Mouse (Mus musculus): ENCODE data around the gene Tsnax. TPM values are rescaled to one million over a fixed set of nuclear protein-coding genes. Genes with fewer than 3 reads are reported as not detected.

The Tsnax gene
- polyA plus RNA-seq (2014; fragmentation: Illumina TruSeq; extraction: RNeasy Lipid Tissue Mini Kit (QIAGEN cat#74804); ENCODE audit: low read depth, low replicate concordance), result 74.2 TPM

GRCm38 (mm10) chr8:125012695-125013627, at the start of gene Tsnax:
Gene Tsnax, plus strand, starts transcription at chr8:125012997.

DNA sequence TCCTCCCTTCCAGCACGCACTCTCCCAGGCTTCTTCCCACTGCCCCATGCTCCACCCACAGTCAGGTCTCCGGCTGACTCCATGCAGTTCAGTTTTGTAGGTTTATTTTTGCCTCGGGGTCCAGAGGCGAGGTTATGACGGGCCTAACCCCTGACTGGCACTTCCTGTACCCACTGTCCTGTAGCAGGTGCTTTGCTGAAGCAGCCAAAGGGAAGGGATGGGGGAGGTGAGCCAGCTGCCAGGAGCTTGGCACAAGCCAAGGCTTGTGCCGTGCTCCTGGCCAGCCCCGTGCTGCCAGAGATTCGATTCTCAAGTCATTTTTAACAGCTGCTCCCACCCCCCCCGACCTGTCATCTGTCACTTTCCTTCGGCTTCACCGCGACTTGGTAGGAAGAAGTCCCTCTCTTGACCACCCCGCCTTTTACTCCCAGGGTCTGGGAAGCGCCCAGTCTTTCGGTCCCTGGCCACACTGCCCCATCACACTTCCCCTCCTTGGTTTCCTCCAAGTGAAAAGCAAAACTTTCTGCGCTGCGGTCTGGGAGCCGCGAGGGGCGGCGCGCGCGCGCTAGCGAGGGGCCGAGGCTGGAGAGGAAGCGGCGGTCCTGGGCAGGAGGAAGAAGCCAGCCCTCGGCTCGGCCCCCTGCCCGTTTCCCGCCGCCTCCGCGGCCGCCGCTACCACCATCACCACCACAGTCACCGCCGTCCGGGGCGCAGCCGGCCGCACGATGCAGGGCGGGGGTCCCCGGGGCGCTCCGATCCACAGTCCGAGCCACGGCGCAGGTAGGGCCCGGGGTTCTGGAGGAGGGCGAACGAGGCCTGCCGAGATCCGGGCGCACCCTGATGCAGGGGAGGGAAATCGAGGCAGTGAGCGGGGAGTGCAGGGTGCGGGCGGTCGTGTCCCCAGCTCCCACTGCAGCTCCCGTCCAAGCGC, 41.0 kb downstream of the Tsnax start, which contains the start of gene Disc1:
Gene Disc1, plus strand, starts transcription at position 691 of the 931 bp plus-strand sequence.

Other genes starting within 250 kb of the Tsnax start
- 1.1 TPM for gene Trim67, start 219.9 kb upstream of the Tsnax start, polyA plus RNA-seq (2014; fragmentation: Illumina TruSeq; extraction: RNeasy Lipid Tissue Mini Kit (QIAGEN cat#74804); ENCODE audit: low read depth, low replicate concordance)
- 230 TPM for gene Gnpat, start 150.0 kb upstream of the Tsnax start, polyA plus RNA-seq (2014; fragmentation: Illumina TruSeq; extraction: RNeasy Lipid Tissue Mini Kit (QIAGEN cat#74804); ENCODE audit: low read depth, low replicate concordance)
- 72.8 TPM for gene 2810004N23Rik, start 149.9 kb upstream of the Tsnax start, polyA plus RNA-seq (2014; fragmentation: Illumina TruSeq; extraction: RNeasy Lipid Tissue Mini Kit (QIAGEN cat#74804); ENCODE audit: low read depth, low replicate concordance)
- gene Exoc8, start 115.3 kb upstream of the Tsnax start, polyA plus RNA-seq (2014; fragmentation: Illumina TruSeq; extraction: RNeasy Lipid Tissue Mini Kit (QIAGEN cat#74804); ENCODE audit: low read depth, low replicate concordance), result 9.3 TPM
- gene Sprtn, start 115.1 kb upstream of the Tsnax start, polyA plus RNA-seq (2014; fragmentation: Illumina TruSeq; extraction: RNeasy Lipid Tissue Mini Kit (QIAGEN cat#74804); ENCODE audit: low read depth, low replicate concordance), result 13.0 TPM
- 268 TPM for gene Egln1, start 63.7 kb upstream of the Tsnax start, polyA plus RNA-seq (2014; fragmentation: Illumina TruSeq; extraction: RNeasy Lipid Tissue Mini Kit (QIAGEN cat#74804); ENCODE audit: low read depth, low replicate concordance)
- gene Disc1, start 41.2 kb downstream of the Tsnax start, polyA plus RNA-seq (2014; fragmentation: Illumina TruSeq; extraction: RNeasy Lipid Tissue Mini Kit (QIAGEN cat#74804); ENCODE audit: low read depth, low replicate concordance), result 1.4 TPM

All from heart, adult 10 weeks (tissue).